Mouse (Mus musculus) Patski (cell line): ENCODE results near the gene Zic5. TPM values are rescaled to one million over a fixed set of nuclear protein-coding genes. Genes with fewer than 3 reads are reported as not detected.

Source experiments
- ATAC-seq: fragments of 100-300 bp; one replicate; pipeline ENCODE4 v1.8.0; 2021
- CTCF ChIA-PET: fragments of 350-600 bp; sonication (Branson Sonifier 250); formaldehyde crosslinking; loops from one replicate; lab custom pipeline; 2022; ENCODE audit warnings: inconsistent platforms; lab: Charles Lee
- POLR2A ChIA-PET: fragments of 350-600 bp; sonication (Branson Sonifier 250); formaldehyde crosslinking; loops from one replicate; lab custom pipeline; 2022; ENCODE audit warnings: antibody characterized with exemption, inconsistent platforms; lab: Charles Lee
- DNase-seq: peaks from one replicate; pipeline ENCODE4 v3.0.0-alpha.2; 2011; ENCODE audit warnings: low read depth, low spot score
- H3K27me3 ChIP-seq: fragments of 371-371 bp; one replicate; pipeline ENCODE4 v1.5.1; 2021
- CTCF ChIP-seq: fragments of 100-300 bp; IDR thresholded peaks from one replicate; pipeline ENCODE4 v1.5.1; 2021
- in situ Hi-C: fragments of 300-500 bp; cut with MboI; formaldehyde crosslinking; loops from 3 replicates; pipeline ENCODE4 v1.11.1; 2018; ENCODE audit warnings: low pct_unique_long_range_greater_than_20kb, mixed read lengths
- polyA plus RNA-seq: library from polyadenylated mRNA; unstranded; gene quantifications from one replicate; pipeline ENCODE4 v1.2.3, GENCODE M21; 2021

The Zic5 gene
- polyA plus RNA-seq, 1 experiment from 2014 or later, result 15.1 TPM

DNA sequence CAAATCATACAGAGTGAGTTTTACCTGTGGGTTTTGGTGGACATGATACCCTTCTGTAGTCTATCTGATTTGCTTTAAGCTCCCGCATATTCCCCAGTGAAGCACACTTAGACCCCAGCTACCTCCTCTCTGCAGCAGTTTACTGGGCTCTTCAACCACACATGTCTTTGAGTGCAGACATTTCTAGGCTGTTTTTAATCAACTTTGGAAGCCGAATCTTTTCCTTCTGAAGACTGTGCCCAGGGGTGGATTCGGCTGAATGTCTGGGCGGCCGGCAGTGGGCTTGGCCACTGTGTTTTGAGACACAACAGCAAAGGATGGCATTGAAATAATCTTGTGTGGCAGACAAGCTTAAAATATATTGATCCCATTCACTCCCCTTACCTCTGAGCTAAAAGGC is 21.9 kb upstream of the Zic5 start:
- ChIA-PET CTCF (no interaction called here), POLR2A (interaction anchor here (0.7 kb wide), 1 partner anchor 118 kb away, joined by 3 read pairs; no protein-coding TSS in a partner anchor)
- peaks cover 1% of the 10 kb centered on the region for H3K27me3 ChIP-seq
- TF ChIP-seq CTCF, result no peak
- in situ Hi-C loops, result no loop called here
- no peak for DNase-seq
- ATAC-seq, result no peak

DNA sequence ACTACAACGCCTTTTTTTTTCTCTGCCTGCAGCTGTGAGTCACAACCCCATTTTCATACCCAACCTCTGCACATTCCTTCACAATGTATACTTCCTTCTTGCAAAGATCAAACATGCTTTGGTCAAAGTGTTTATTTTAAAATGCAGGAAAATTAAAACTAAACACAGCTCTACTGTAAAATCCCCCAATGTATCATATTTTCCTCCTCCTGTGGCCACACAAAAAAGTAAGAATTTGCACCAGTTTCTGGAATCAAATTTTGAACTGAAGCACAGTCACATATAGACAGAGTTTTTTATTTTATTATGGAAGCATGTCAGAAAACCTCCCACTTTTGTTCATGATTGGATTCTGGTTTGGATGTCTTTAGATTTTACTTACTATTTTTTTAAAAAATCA is 21.1 kb upstream of the Zic5 start:
- no peak for TF ChIP-seq CTCF
- ATAC-seq (no peak), DNase-seq (no peak)
- CTCF ChIA-PET, result no interaction called here
- in situ Hi-C loops, result no loop called here
- POLR2A ChIA-PET, result interaction anchor here (0.8 kb wide), 1 partner anchor 14 kb away, joined by 3 read pairs; no protein-coding TSS in a partner anchor
- H3K27me3 ChIP-seq, result no peaks in the 10 kb centered on the region

DNA sequence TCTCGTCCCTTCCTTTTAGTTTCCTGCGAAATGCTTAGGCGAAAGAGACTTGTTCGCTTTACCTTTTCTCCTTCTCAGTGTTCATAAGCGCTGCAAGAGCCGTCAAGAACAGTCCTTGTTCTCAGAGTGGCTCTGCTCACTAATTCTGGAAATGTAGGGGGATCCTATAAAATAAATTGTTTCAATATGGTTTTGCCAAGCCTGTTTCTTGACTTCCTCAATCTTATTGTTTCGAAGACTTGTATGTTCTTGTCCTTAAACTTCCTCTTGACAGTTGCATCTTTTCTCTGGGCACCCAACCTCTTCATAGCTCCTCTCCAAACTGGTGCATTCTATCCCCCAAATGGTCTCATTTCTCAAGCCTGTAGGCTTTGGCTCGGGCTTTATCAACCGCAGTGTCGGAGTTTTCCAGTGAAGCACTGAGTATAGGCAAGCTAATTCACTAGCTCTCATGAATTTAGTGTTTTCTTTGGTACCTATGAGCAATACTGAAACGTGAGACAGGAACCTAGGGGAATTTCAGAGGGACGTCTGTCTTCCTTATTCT is 20.2 kb upstream of the Zic5 start:
- ATAC-seq (no peak), DNase-seq (no peak)
- POLR2A ChIA-PET, result interaction anchor here (0.5 kb wide), 1 partner anchor 14 kb away, joined by 4 read pairs; no protein-coding TSS in a partner anchor
- H3K27me3 ChIP-seq, result no peaks in the 10 kb centered on the region
- CTCF ChIA-PET, result no interaction called here
- no peak for TF ChIP-seq CTCF
- in situ Hi-C loops, result no loop called here

DNA sequence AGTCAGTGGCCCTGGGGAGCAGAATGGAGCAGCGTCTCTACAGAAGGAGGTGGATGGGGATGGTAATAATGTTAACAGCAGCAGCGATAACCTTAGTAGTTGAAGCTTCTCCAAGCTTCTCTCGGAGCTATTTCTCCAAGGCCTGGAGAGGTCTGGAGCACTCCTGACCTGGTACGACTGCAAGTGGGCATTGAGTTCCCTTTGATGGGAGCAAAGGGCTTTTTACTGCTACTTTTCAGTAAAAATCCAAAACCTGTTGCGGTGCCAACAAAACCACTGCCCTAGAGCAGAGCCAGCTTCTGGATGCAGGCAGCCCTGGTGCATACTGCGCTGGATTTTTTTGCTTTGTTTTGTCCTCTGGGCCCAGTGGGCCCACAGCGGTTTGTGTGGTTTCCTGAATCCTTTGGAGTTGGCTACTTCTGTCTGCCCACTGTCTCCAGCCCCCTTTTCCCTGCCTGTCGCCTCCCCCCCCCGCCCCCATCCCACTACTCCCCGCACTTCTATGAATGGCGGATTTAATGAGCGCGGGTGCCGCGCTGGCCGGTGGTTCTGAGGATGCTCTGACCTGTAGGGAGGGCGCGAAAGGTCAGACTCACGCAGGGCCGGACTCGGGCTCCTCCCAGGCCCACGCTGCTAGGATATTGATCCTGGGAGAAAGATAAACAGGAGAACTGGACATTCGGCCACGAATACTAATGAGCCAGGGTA is 19.5 kb upstream of the Zic5 start:
- POLR2A ChIA-PET, result interaction anchor here (0.6 kb wide), 2 partner anchors 73 to 101 kb away, joined by 4 read pairs; no protein-coding TSS in a partner anchor
- no peak for TF ChIP-seq CTCF
- CTCF ChIA-PET, result no interaction called here
- in situ Hi-C loops, result no loop called here
- H3K27me3 ChIP-seq, result no peaks in the 10 kb centered on the region
- ATAC-seq (no peak), DNase-seq (no peak)

DNA sequence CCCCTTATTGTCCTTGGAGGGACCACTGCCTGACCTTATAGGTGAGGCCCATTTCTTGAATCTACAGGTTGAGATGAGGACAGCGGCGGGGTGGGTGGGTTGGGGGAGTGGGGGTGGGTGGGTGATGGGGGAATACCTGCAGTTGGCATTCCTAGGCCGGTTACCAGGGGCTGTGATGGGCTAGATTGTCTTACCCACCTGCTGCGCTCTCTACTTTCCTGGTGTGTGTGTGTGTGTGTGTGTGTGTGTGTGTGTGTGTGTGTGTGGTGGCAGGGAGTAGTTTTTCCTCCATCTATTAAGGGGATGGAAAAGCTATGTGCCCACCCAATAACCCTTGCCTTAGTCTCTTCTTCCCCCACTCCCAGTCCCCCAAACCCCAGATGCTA is 19.0 kb upstream of the Zic5 start:
- in situ Hi-C loops, result no loop called here
- DNase-seq (no peak), ATAC-seq (no peak)
- TF ChIP-seq CTCF, result no peak
- ChIA-PET POLR2A (interaction anchor here (0.6 kb wide), 2 partner anchors 72 to 100 kb away, joined by 4 read pairs; no protein-coding TSS in a partner anchor), CTCF (no interaction called here)
- no peaks in the 10 kb centered on the region for H3K27me3 ChIP-seq

DNA sequence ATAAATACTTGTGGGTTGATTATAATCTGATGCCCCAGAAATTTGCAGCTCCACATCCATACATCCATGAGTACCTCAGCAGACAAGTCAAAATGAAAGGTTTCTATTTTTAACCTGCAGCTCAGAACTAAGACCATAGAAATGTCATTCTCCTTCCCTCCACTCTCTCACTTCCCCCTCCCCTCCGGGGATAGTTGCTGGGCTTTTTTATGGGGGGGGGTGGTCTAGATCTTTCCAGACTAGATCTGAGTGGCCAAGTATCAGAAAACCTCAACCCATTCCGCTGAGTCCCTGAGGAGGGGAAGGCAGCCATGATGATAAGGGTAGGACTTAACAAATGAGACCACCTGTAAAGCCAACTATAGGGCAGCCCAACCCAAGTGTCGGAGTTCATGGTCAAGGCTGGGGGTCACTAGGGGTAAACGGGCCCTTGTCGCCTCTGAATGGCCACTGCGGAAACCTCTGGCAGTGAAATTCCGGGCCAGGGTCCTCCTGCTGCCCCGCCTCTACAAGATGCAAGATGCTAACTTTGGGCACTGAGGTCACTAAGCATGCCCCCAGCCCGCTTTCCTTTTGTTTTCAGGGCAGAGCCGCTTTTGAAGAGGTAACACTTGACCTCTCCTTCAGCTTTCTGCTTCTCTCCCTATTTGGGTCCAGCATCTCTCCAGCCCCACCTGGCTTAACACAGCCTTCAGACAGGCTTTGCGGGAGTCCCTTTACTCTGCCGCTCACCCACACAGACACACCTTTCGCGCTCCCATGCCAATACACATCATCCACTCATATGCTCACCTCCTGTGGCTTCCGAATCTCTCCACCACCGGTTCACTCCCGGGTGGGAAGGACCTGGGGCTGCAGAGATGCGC is 18.3 kb upstream of the Zic5 start:
- no peak for DNase-seq

DNA sequence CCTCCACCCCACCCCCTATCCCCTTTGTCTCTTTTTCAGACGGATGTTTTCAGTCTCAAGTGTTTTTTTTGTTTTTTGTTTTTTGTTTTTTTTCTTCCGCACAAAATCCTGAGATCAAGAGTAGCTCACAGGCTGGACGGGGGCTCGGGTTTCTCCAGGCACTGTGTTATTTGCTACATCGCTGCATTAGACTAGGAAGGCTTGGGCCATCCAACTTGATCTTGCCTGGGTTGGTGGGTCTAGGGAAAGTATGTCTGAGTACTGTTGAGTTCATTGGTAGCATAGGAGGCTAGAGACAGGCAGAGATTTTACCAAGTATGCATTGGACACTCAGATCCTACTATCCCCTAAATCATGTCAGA is 17.5 kb upstream of the Zic5 start:
- TF ChIP-seq CTCF, result no peak
- no peak for ATAC-seq
- in situ Hi-C loops, result no loop called here
- ChIA-PET POLR2A (no interaction called here), CTCF (no interaction called here)
- H3K27me3 ChIP-seq, result no peaks in the 10 kb centered on the region
- DNase-seq, result no peak

More for the DNA sequence above, 18.3 kb upstream of the Zic5 start:
- H3K27me3 ChIP-seq, result no peaks in the 10 kb centered on the region
- in situ Hi-C loops, result no loop called here
- POLR2A ChIA-PET, result no interaction called here
- no peak for TF ChIP-seq CTCF
- CTCF ChIA-PET, result no interaction called here
- no peak for ATAC-seq

DNA sequence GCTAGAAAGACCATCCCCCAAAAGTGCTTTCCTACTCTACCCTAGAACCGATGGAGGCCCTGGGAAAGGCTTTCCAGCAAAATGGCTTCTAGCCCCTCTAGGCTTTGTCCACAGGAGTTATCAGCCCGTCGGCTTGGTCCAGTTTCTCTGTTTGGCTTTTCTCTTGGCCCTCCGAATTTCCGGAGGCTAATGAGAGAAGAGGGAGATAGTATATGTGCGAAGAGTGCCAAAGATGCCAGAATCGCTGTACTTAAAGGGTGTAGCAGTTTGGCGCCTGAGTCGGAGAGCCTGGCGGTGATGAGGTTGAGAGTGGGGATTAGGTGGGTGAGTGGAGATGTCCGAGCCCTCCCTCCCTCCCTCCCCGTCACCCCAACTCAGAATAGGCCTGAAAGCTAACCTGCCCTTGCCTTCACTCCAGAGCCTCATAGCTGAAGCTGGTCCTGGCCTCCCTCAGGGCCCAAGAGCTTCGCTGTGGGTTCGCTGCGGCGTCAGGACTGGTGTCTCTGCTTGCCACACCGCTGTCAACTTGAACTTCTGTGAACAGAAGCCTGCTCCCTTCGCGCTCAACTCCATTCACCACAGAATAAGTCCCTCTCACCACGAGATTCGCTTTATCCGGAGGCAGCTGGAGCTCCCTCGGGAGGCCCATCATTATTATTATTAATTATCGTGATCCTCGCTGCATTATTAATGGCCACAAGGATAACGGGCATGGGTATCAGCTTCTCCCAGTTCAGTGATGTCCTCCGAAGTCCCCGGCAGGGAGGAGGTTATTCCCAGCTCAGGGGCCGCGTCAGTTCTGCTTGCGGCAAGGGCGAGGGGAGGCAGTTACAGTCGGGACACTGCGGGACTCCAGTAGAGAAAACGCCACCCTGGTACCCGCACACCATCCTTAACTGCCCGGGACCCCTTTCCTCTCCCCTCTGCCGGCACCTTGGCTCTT is 16.9 kb upstream of the Zic5 start:
- H3K27me3 ChIP-seq, result no peaks in the 10 kb centered on the region
- ChIA-PET CTCF (no interaction called here), POLR2A (no interaction called here)
- ATAC-seq (no peak), DNase-seq (no peak)
- TF ChIP-seq CTCF, result no peak
- in situ Hi-C loops, result no loop called here

DNA sequence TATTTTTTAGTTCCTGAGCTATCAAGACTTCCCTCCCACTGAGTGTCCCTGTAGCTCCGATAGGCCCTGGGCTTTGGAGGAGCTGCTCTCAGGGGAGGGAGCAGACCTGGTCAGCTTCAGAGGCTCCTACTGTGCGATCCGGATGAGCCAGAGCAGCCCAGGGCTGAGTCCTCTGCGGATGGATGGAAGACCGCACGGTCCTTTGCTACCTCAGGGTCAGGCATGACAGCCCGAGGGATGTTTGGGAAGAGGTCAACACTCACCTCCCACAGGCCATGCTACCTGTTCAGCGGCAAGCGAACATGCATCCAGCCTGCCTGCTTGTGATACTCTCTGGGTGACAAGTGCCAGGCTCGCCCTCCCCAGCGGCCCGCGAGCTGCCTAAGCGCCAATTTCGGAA is 15.7 kb upstream of the Zic5 start:
- no peaks in the 10 kb centered on the region for H3K27me3 ChIP-seq
- ATAC-seq (no peak), DNase-seq (no peak)
- no peak for TF ChIP-seq CTCF
- ChIA-PET POLR2A (no interaction called here), CTCF (interaction anchor here (0.8 to 1.4 kb wide), 2 partner anchors 12 to 35 kb away, joined by 3 to 5 read pairs; no protein-coding TSS in a partner anchor)
- in situ Hi-C loops, result no loop called here

DNA sequence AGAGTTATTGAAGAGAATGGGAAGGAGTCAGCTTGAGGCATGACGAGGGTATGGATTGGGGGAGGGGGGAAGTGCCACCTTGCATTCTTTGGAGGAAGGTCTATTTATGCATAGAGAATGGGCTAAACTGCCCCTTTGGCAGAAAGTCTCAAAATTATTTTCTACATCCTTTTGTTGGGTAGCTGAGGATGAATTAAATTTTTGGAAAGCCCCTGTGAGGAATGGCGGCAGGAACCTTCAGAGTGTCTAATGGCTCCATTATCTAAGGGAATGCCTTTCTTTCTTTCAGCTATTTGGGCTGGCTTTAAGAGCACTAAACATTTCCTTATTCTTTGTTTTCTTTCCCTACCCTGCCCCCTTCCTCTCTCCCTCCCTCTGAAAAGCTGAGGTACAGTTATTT is 14.9 kb upstream of the Zic5 start:
- POLR2A ChIA-PET, result no interaction called here
- TF ChIP-seq CTCF, result no peak
- no peak for DNase-seq
- H3K27me3 ChIP-seq, result no peaks in the 10 kb centered on the region
- CTCF ChIA-PET, result interaction anchor here (0.8 to 1.4 kb wide), 3 partner anchors 9 to 36 kb away, joined by 3 to 5 read pairs (median 3); no protein-coding TSS in a partner anchor
- ATAC-seq, result no peak
- in situ Hi-C loops, result no loop called here
